Mouse (Mus musculus) olfactory bulb, adult 2 months (tissue): ENCODE data around the gene Lbhd2.

Experiments used
- CTCF ChIP-seq: fragments of 200-500 bp; IDR thresholded peaks from 2 replicates; pipeline ENCODE4 v1.5.1; 2012; ENCODE audit warnings: low read depth, mild to moderate bottlenecking, low read length, moderate library complexity; ENCODE audit not compliant: insufficient read depth
- POLR2A ChIP-seq: fragments of 200-500 bp; IDR thresholded peaks from 2 replicates; pipeline ENCODE4 v1.6.1; 2012; ENCODE audit warnings: mild to moderate bottlenecking, low read depth, low read length, moderate library complexity; ENCODE audit not compliant: insufficient read depth

DNA sequence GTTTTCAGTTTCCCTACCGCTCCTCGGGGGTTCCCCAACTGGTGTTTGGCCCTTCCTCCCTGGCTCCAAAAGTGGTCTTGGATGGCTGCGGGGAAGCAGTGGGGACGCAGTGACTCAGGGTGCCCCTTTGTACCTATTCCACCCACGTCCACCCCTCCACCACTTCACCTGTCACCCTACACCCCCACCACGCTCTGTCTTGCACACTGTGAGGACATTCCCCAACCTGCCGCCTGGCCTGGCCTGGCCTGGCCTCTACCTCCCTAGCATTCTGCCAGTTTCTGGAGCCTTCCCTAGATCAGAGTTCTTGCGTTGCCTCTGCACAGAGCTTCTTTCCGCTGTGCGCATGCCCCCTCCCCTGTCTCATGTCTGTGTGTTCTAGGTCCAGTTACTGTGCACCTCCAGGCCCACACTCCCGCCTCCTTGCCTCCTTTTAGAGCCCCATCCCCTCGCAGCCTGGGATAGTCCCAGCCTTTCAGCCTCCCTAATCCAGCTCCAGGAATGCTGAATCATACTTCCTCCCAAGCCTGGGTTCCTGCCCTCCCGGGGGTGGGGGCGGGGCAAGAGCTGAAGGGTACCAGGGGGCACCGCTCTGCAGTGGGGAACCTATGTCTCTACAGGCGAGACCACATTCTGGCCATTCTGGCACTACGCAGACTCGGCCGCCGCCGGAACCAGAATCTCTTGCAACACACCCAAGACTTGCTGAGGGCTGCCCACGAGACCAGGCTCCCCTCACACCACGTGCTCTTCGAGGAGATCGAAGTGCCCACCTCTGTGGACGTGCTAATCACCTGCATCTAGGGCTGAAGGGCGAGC lies 23.6 kb downstream of the Lbhd2 start:
- TF ChIP-seq CTCF (no peak), POLR2A (no peak)
